Mouse (Mus musculus): ENCODE data around the gene Ptpn7. TPM values are rescaled to one million over a fixed set of nuclear protein-coding genes. Genes with fewer than 3 reads are reported as not detected.

The Ptpn7 gene
- polyA plus RNA-seq (2015; fragmentation: Nextera tagmentation; extraction: Ambion mirVana): 0.23 and 0.24 TPM in 2 replicates

DNA sequence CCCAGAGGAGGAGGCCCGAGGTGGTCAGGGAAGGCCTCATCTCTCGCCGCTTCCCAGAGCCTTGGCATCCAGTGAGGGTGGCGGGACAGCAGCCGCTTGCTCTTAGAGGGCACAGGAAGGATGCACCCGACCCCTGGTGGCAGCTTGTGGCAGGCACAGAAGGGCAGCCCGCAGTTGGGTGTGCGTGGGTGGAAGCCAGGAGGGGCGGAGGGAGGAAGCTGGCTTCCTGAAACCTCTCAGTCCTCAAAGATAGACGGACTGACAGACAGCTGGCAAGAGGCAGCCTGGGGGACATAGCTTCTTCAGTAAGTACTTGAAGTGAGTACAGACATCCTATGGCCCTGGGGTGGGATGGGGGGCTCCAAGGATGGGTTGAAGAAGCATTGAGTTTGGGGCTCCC is at the start of gene Ptpn7:
Gene Ptpn7, plus strand, starts transcription at position 228 of the 400 bp plus-strand sequence.
- Histone ChIP-seq H3K27ac (replicated peaks) (no peak within 1 kb of the TSS), H3K27me3 (no peaks in the 10 kb centered on the region), H3K36me3 (no peaks in the 10 kb centered on the region), H3K4me1 (no peaks in the 10 kb centered on the region), H3K4me2 (replicated peaks) (no peak within 1 kb of the TSS), H3K9ac (replicated peaks) (no peak within 1 kb of the TSS), H3K4me3 (no peak within 1 kb of the TSS), H3K9me3 (no peaks in the 10 kb centered on the region)
- WGBS: 42% methylated on average over 10 of the region's 10 CpGs
- ATAC-seq (replicated peaks): no peak

GRCm38 (mm10) chr1:135083465-135083864 is 49.0 kb upstream of the Ptpn7 start:
- Histone ChIP-seq H3K4me1 (0 out of 2 replicates have a peak, but pooled peaks cover 4% of the 10 kb centered on the region), H3K9me3 (no peaks in the 10 kb centered on the region), H3K4me2 (replicated peaks) (no peak overlapping the region), H3K27me3 (peaks cover 14% of the 10 kb centered on the region; the same call in 1 of the 2 replicates), H3K4me3 (no peak overlapping the region), H3K9ac (replicated peaks) (no peak overlapping the region), H3K36me3 (no peaks in the 10 kb centered on the region), H3K27ac (replicated peaks) (no peak overlapping the region)
- 45% methylated on average over 9 of the region's 9 CpGs for WGBS
- no peak for ATAC-seq (replicated peaks)

- Histone ChIP-seq H3K9me3 (no peaks in the 10 kb centered on the region), H3K4me1 (peaks cover 7% of the 10 kb centered on the region; the same call in 1 of the 2 replicates), H3K9ac (replicated peaks) (no peak overlapping the region), H3K27ac (replicated peaks) (no peak overlapping the region), H3K27me3 (peaks cover 14% of the 10 kb centered on the region; the same call in 1 of the 2 replicates), H3K4me2 (replicated peaks) (no peak overlapping the region; the same call in 1 of the 2 replicates), H3K4me3 (no peak overlapping the region), H3K36me3 (no peaks in the 10 kb centered on the region)
- ATAC-seq (replicated peaks): no peak
- 13% methylated on average over 28 of the region's 28 CpGs for WGBS
Measured at GRCm38 (mm10) chr1:135085296-135085871, 47.1 kb upstream of the Ptpn7 start.

- H3K27me3 ChIP-seq: peaks cover 14% of the 10 kb centered on the region; the same call in 1 of the 2 replicates
- H3K4me1 ChIP-seq: peaks cover 7% of the 10 kb centered on the region; the same call in 1 of the 2 replicates
- no peak overlapping the region for H3K9ac ChIP-seq (replicated peaks)
- no peaks in the 10 kb centered on the region for H3K36me3 ChIP-seq
- 33% methylated on average over 7 of the region's 7 CpGs for WGBS
- no peak overlapping the region for H3K4me2 ChIP-seq (replicated peaks)
- no peak for ATAC-seq (replicated peaks)
- no peak overlapping the region for H3K27ac ChIP-seq (replicated peaks)
- no peaks in the 10 kb centered on the region for H3K9me3 ChIP-seq
- H3K4me3 ChIP-seq: no peak overlapping the region
Measured at GRCm38 (mm10) chr1:135086015-135086414, 46.5 kb upstream of the Ptpn7 start.

GRCm38 (mm10) chr1:135087414-135087813 is 45.1 kb upstream of the Ptpn7 start:
- ATAC-seq (replicated peaks): no peak
- Histone ChIP-seq H3K4me2 (replicated peaks) (no peak overlapping the region), H3K4me3 (no peak overlapping the region), H3K9ac (replicated peaks) (no peak overlapping the region), H3K27me3 (peaks cover 14% of the 10 kb centered on the region; the same call in 1 of the 2 replicates), H3K9me3 (no peaks in the 10 kb centered on the region), H3K27ac (replicated peaks) (no peak overlapping the region), H3K36me3 (no peaks in the 10 kb centered on the region), H3K4me1 (peaks cover 7% of the 10 kb centered on the region; the same call in 1 of the 2 replicates)
- WGBS: 69% methylated on average over 1 of the region's 1 CpGs

GRCm38 (mm10) chr1:135089626-135090025 is 42.9 kb upstream of the Ptpn7 start:
- peaks cover 14% of the 10 kb centered on the region; the same call in 1 of the 2 replicates for H3K27me3 ChIP-seq
- no peaks in the 10 kb centered on the region for H3K9me3 ChIP-seq
- 71% methylated on average over 10 of the region's 10 CpGs for WGBS
- H3K4me1 ChIP-seq: peaks cover 7% of the 10 kb centered on the region; the same call in 1 of the 2 replicates
- no peak overlapping the region for H3K4me2 ChIP-seq (replicated peaks)
- no peak for ATAC-seq (replicated peaks)
- no peaks in the 10 kb centered on the region for H3K36me3 ChIP-seq
- H3K27ac ChIP-seq (replicated peaks): no peak overlapping the region
- no peak overlapping the region for H3K4me3 ChIP-seq
- no peak overlapping the region for H3K9ac ChIP-seq (replicated peaks)

DNA sequence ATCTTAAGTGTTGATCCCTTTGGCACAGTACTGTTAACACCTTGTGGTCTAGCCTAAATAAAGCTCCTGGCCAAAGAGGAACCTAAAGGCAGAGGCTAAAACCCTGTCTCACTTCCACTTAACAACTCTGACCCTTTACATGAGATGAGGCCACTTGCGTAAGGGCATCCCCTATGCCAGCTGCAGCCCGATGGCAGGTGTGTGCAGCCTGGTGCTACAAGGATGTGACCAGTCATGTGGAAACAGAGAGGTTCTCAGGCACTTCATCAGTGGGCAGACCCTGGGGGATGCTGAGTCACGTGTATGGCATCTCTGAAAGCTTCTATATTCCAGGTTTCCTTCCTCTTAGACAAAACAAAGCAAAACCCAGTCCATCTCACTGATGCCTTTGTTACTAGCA is 41.6 kb upstream of the Ptpn7 start:
- H3K4me2 ChIP-seq (replicated peaks): no peak overlapping the region
- no peak overlapping the region for H3K9ac ChIP-seq (replicated peaks)
- 70% methylated on average over 3 of the region's 3 CpGs for WGBS
- H3K27ac ChIP-seq (replicated peaks): no peak overlapping the region
- no peaks in the 10 kb centered on the region for H3K36me3 ChIP-seq
- H3K4me3 ChIP-seq: no peak overlapping the region
- ATAC-seq (replicated peaks): no peak
- peaks cover 3% of the 10 kb centered on the region; the same call in 1 of the 2 replicates for H3K4me1 ChIP-seq
- peaks cover 5% of the 10 kb centered on the region; the same call in 1 of the 2 replicates for H3K27me3 ChIP-seq
- H3K9me3 ChIP-seq: no peaks in the 10 kb centered on the region

DNA sequence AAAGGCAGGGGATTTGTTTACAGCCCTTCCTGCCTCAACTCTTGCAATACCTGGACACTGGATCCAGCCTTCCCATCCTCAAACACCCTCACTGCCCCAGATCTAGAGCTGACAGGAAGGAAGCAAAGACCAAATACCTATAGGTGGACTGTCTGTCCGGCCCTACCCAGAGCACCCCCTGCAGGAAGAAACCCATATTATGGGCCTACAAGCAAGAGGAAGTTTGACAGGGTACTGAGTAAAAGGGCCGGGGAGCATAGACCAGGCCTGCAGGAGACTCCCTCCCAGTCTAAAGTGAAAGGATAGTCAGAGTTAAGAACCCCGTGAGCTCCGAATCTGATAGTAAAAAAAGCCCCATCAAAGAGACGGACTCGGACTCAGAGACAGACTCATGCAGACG is 37.8 kb upstream of the Ptpn7 start:
- no peak for ATAC-seq (replicated peaks)
- Histone ChIP-seq H3K36me3 (no peaks in the 10 kb centered on the region), H3K27me3 (no peaks in the 10 kb centered on the region), H3K4me1 (peaks cover 4% of the 10 kb centered on the region; the same call in 1 of the 2 replicates), H3K27ac (replicated peaks) (no peak overlapping the region), H3K9me3 (no peaks in the 10 kb centered on the region), H3K4me3 (no peak overlapping the region), H3K9ac (replicated peaks) (no peak overlapping the region), H3K4me2 (replicated peaks) (no peak overlapping the region)
- WGBS: 75% methylated on average over 7 of the region's 7 CpGs

DNA sequence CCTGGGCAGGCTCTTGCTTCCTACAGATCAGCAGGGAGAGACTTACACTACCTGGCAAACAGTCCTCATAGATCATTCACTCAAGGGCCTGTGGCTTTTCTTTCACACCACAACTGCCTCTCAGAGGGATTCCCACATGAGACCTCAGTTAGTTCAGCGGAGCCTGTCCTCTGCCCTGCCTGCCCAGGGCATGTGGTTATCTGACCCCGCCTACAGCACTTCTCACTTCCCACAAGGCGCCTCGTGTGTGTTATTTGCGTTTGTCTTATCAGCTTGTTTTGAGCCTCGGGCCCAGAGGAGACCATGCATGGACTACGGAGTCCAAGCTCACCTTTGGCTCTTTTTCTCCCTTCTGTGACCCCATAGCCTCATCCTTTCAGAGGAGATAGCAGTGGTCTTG is 37.3 kb upstream of the Ptpn7 start:
- WGBS: 62% methylated on average over 7 of the region's 7 CpGs
- no peak overlapping the region for H3K27ac ChIP-seq (replicated peaks)

GRCm38 (mm10) chr1:135096312-135096711 is 36.2 kb upstream of the Ptpn7 start:
- 58% methylated on average over 11 of the region's 11 CpGs for WGBS
- H3K9me3 ChIP-seq: no peaks in the 10 kb centered on the region
- H3K36me3 ChIP-seq: no peaks in the 10 kb centered on the region
- H3K4me1 ChIP-seq: peaks cover 8% of the 10 kb centered on the region; the same call in 1 of the 2 replicates
- no peak overlapping the region for H3K9ac ChIP-seq (replicated peaks)
- no peak overlapping the region for H3K4me3 ChIP-seq
- H3K4me2 ChIP-seq (replicated peaks): no peak overlapping the region
- no peak overlapping the region for H3K27ac ChIP-seq (replicated peaks)
- H3K27me3 ChIP-seq: no peaks in the 10 kb centered on the region
- no peak for ATAC-seq (replicated peaks)

More for the DNA sequence above, 37.3 kb upstream of the Ptpn7 start:
- Histone ChIP-seq H3K27me3 (no peaks in the 10 kb centered on the region), H3K9ac (replicated peaks) (no peak overlapping the region), H3K9me3 (no peaks in the 10 kb centered on the region), H3K4me1 (peaks cover 5% of the 10 kb centered on the region; the same call in 1 of the 2 replicates), H3K4me2 (replicated peaks) (no peak overlapping the region), H3K36me3 (no peaks in the 10 kb centered on the region), H3K4me3 (no peak overlapping the region)
- ATAC-seq (replicated peaks): no peak

DNA sequence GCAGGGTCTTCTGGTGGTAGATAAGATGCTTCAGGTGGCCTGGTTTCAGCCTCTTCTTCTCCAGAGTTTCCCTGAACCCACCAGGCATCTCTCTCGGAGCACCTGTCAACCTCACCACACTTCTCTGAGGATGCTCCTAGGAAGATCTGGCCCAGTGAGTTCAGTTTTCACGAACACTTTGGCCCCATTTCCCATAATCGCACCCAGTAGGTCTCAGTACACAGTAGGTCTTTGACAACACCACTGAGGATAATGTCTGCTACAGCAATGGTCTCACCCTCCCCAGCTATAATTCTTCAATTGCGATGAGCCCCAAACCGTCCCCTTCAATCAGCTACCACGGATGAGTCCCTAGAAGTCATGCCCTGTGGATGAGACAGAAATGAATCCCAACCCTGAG is 35.1 kb upstream of the Ptpn7 start:
- WGBS: 94% methylated on average over 6 of the region's 6 CpGs

DNA sequence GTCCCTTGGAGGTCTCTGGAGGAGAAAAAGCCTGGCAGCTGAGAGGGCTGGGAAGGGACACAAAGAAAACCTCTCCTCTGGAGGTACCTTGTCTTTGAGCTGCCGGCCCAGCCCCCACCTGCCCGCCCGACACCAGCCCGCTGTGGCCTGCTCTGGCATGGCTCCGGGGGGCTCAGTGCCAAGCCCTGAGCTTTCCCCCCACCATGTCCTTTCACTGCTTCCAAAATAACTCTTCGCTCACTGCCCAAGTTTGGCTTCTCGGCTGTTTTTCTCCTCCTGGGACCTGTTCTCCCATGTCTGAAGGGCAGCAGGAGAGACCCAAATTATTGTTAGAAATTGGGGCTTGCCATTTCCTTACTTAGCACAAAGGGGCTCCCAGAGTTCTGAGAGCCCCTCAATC is 34.1 kb upstream of the Ptpn7 start:
- WGBS: 63% methylated on average over 7 of the region's 7 CpGs
- Histone ChIP-seq H3K4me1 (peaks cover 8% of the 10 kb centered on the region; the same call in 1 of the 2 replicates), H3K4me2 (replicated peaks) (no peak overlapping the region), H3K27me3 (peaks cover 8% of the 10 kb centered on the region), H3K9me3 (no peaks in the 10 kb centered on the region), H3K36me3 (no peaks in the 10 kb centered on the region), H3K4me3 (no peak overlapping the region), H3K27ac (replicated peaks) (no peak overlapping the region), H3K9ac (replicated peaks) (no peak overlapping the region)
- no peak for ATAC-seq (replicated peaks)

More for the DNA sequence above, 35.1 kb upstream of the Ptpn7 start:
- Histone ChIP-seq H3K4me3 (no peak overlapping the region), H3K36me3 (no peaks in the 10 kb centered on the region), H3K4me1 (peaks cover 8% of the 10 kb centered on the region; the same call in 1 of the 2 replicates), H3K27me3 (peaks cover 3% of the 10 kb centered on the region; the same call in 1 of the 2 replicates), H3K4me2 (replicated peaks) (no peak overlapping the region), H3K9me3 (no peaks in the 10 kb centered on the region), H3K27ac (replicated peaks) (no peak overlapping the region), H3K9ac (replicated peaks) (no peak overlapping the region)
- no peak for ATAC-seq (replicated peaks)

Data from forebrain, embryonic 15.5 days (tissue).